Mouse (Mus musculus) CH12.LX (cell line): ENCODE measurements around the gene Hvcn1. TPM values are rescaled to one million over a fixed set of nuclear protein-coding genes. Genes with fewer than 3 reads are reported as not detected.

Source experiments
- DNase-seq: peaks from one replicate; pipeline ENCODE4 v3.0.0-alpha.2; 2013; ENCODE audit errors: extremely low read depth
- H3K27ac ChIP-seq: 2 replicates; pipeline ENCODE4 v1.5.1; 2012; ENCODE audit warnings: low read depth, mild to moderate bottlenecking, control low read depth, moderate library complexity; ENCODE audit not compliant: insufficient read depth
- H3K27me3 ChIP-seq: replicated peaks from 2 replicates; pipeline ENCODE3; 2012; ENCODE audit warnings: inconsistent platforms
- H3K36me3 ChIP-seq, 2 experiments: replicated peaks in 1 of 2; 2 replicates each; pipeline versions ENCODE3 to v1.6.1; 2012; ENCODE audit warnings: inconsistent platforms in 1 of 2, low read length in 1 of 2, mild to moderate bottlenecking in 1 of 2, mixed read lengths in 1 of 2, moderate library complexity in 1 of 2; ENCODE audit not compliant: control insufficient read depth in 1 of 2, insufficient read depth in 1 of 2
- H3K4me1 ChIP-seq, 2 experiments: 2 replicates each; pipeline ENCODE4 v1.6.1; 2012; ENCODE audit warnings: inconsistent platforms in 1 of 2, moderate library complexity in 1 of 2; ENCODE audit not compliant: insufficient read depth in 2 of 2, control insufficient read depth in 1 of 2
- H3K4me2 ChIP-seq: 2 replicates; pipeline ENCODE4 v1.6.1; 2012; ENCODE audit warnings: low read depth, mild to moderate bottlenecking, control low read depth; ENCODE audit not compliant: poor library complexity, insufficient read depth, severe bottlenecking
- H3K4me3 ChIP-seq, 3 experiments: fragments of 150-350 bp in 1 of 3; sonication (generic) in 1 of 3; replicated peaks in 1 of 3; 2 replicates each; pipeline versions ENCODE3 to v1.5.1; 2011 to 2012; ENCODE audit warnings: low read depth in 2 of 3, low read length in 2 of 3, mild to moderate bottlenecking in 2 of 3, moderate library complexity in 2 of 3, control low read depth in 1 of 3, improper control_type of control experiment in 1 of 3, inconsistent platforms in 1 of 3, mixed read lengths in 1 of 3; ENCODE audit not compliant: poor library complexity in 1 of 3
- H3K79me2 ChIP-seq: replicated peaks from 2 replicates; pipeline ENCODE4 v1.6.1; 2012; ENCODE audit warnings: mild to moderate bottlenecking, moderate library complexity; ENCODE audit not compliant: control insufficient read depth, poor library complexity, insufficient read depth, severe bottlenecking; ENCODE audit errors: extremely low read depth
- H3K9ac ChIP-seq: 2 replicates; pipeline ENCODE4 v1.6.1; 2012; ENCODE audit warnings: low read depth, mild to moderate bottlenecking, control low read depth, moderate library complexity; ENCODE audit not compliant: insufficient read depth
- H3K9me3 ChIP-seq: replicated peaks from 2 replicates; pipeline ENCODE3; 2012; ENCODE audit warnings: low read length, inconsistent platforms, mixed read lengths
- BHLHE40 ChIP-seq: IDR thresholded peaks from 2 replicates; pipeline ENCODE4 v1.6.1; 2011; ENCODE audit warnings: mild to moderate bottlenecking, low read depth, low read length, improper control_type of control experiment
- CHD1 ChIP-seq: IDR thresholded peaks from 2 replicates; pipeline ENCODE4 v1.6.1; 2012; ENCODE audit warnings: low read depth, low read length, improper control_type of control experiment, inconsistent platforms
- CHD2 ChIP-seq: IDR thresholded peaks from 2 replicates; pipeline ENCODE4 v1.6.1; 2011; ENCODE audit warnings: low read length, improper control_type of control experiment
- EP300 ChIP-seq: IDR thresholded peaks from 2 replicates; pipeline ENCODE4 v1.6.1; 2011; ENCODE audit warnings: low read length, improper control_type of control experiment
- ETS1 ChIP-seq: conservative IDR thresholded peaks from 2 replicates; pipeline ENCODE4 v1.6.1; 2012; ENCODE audit warnings: low read depth, mild to moderate bottlenecking, inconsistent platforms, low read length, improper control_type of control experiment, moderate library complexity
- GABPA ChIP-seq: IDR thresholded peaks from 2 replicates; pipeline ENCODE4 v1.6.1; 2012; ENCODE audit warnings: low read depth, low read length, improper control_type of control experiment, inconsistent platforms; ENCODE audit not compliant: insufficient replicate concordance
- HCFC1 ChIP-seq: IDR thresholded peaks from 2 replicates; pipeline ENCODE4 v1.6.1; 2012; ENCODE audit warnings: low read depth, mild to moderate bottlenecking, inconsistent platforms, low read length, improper control_type of control experiment
- IRF4 ChIP-seq: IDR thresholded peaks from 2 replicates; pipeline ENCODE4 v1.6.1; 2014; ENCODE audit warnings: low read depth, mild to moderate bottlenecking, inconsistent platforms, low read length, improper control_type of control experiment
- JUN ChIP-seq: IDR thresholded peaks from 2 replicates; pipeline ENCODE4 v1.6.1; 2011; ENCODE audit warnings: low read depth, mild to moderate bottlenecking, low read length, improper control_type of control experiment, moderate library complexity; ENCODE audit not compliant: insufficient read depth
- JUND ChIP-seq: conservative IDR thresholded peaks from 2 replicates; pipeline ENCODE4 v1.6.1; 2011; ENCODE audit warnings: low read depth, low read length, improper control_type of control experiment
- KAT2A ChIP-seq: IDR thresholded peaks from 2 replicates; pipeline ENCODE4 v1.6.1; 2012; ENCODE audit warnings: low read length, improper control_type of control experiment, inconsistent platforms; ENCODE audit not compliant: insufficient replicate concordance
- MAX ChIP-seq: IDR thresholded peaks from 2 replicates; pipeline ENCODE4 v1.6.1; 2011; ENCODE audit warnings: low read length, improper control_type of control experiment
- MAZ ChIP-seq: IDR thresholded peaks from 2 replicates; pipeline ENCODE4 v1.6.1; 2012; ENCODE audit warnings: low read depth, mild to moderate bottlenecking, inconsistent platforms, low read length, improper control_type of control experiment, moderate library complexity
- MXI1 ChIP-seq: IDR thresholded peaks from 2 replicates; pipeline ENCODE4 v1.6.1; 2011; ENCODE audit warnings: mild to moderate bottlenecking, low read depth, low read length, improper control_type of control experiment
- NRF1 ChIP-seq: IDR thresholded peaks from 2 replicates; pipeline ENCODE4 v1.6.1; 2014; ENCODE audit warnings: low read depth, mild to moderate bottlenecking, inconsistent platforms, low read length, improper control_type of control experiment, moderate library complexity
- PAX5 ChIP-seq: IDR thresholded peaks from 2 replicates; pipeline ENCODE4 v1.6.1; 2012; ENCODE audit warnings: low read length, inconsistent platforms, mixed read lengths
- POLR2A ChIP-seq: IDR thresholded peaks from 2 replicates; pipeline ENCODE4 v1.6.1; 2011; ENCODE audit warnings: low read depth, mild to moderate bottlenecking, improper control_type of control experiment, low read length
- RAD21 ChIP-seq: IDR thresholded peaks from 2 replicates; pipeline ENCODE4 v1.6.1; 2011; ENCODE audit warnings: low read depth, mild to moderate bottlenecking, low read length, improper control_type of control experiment, moderate library complexity
- RCOR1 ChIP-seq: conservative IDR thresholded peaks from 2 replicates; pipeline ENCODE4 v1.6.1; 2012; ENCODE audit warnings: low read depth, mild to moderate bottlenecking, inconsistent platforms, low read length, improper control_type of control experiment
- SIN3A ChIP-seq: IDR thresholded peaks from 2 replicates; pipeline ENCODE4 v1.6.1; 2012; ENCODE audit warnings: low read length, improper control_type of control experiment, inconsistent platforms
- SMC3 ChIP-seq: IDR thresholded peaks from 2 replicates; pipeline ENCODE4 v1.6.1; 2011; ENCODE audit warnings: low read depth, low read length, improper control_type of control experiment
- TBP ChIP-seq: conservative IDR thresholded peaks from 2 replicates; pipeline ENCODE4 v1.6.1; 2011; ENCODE audit warnings: low read depth, low read length, improper control_type of control experiment
- USF1 ChIP-seq: IDR thresholded peaks from 2 replicates; pipeline ENCODE4 v1.6.1; 2014; ENCODE audit warnings: low read depth, mild to moderate bottlenecking, inconsistent platforms, low read length, improper control_type of control experiment
- USF2 ChIP-seq: conservative IDR thresholded peaks from 2 replicates; pipeline ENCODE4 v1.6.1; 2011; ENCODE audit warnings: low read depth, low read length, improper control_type of control experiment
- ZKSCAN1 ChIP-seq: IDR thresholded peaks from 2 replicates; pipeline ENCODE4 v1.6.1; 2012; ENCODE audit warnings: low read depth, inconsistent platforms, low read length, improper control_type of control experiment, borderline replicate concordance
- ZMIZ1 ChIP-seq: IDR thresholded peaks from 2 replicates; pipeline ENCODE4 v1.6.1; 2012; ENCODE audit warnings: low read depth, mild to moderate bottlenecking, inconsistent platforms, low read length, improper control_type of control experiment
- ZNF384 ChIP-seq: IDR thresholded peaks from 2 replicates; pipeline ENCODE4 v1.6.1; 2012; ENCODE audit warnings: low read depth, low read length, improper control_type of control experiment, inconsistent platforms
- dilution Hi-C: fragments of 300-500 bp; cut with MboI; formaldehyde crosslinking; loops from 2 replicates; pipeline ENCODE4 v1.14.3; 2020; ENCODE audit warnings: low sequenced_read_pairs; ENCODE audit not compliant: extremely low pct_unique_long_range_greater_than_20kb, extremely low pct_ligation_motif_present
- in situ Hi-C: fragments of 300-500 bp; cut with MboI; formaldehyde crosslinking; loops from 3 replicates; pipeline ENCODE4 v1.14.3; 2019; ENCODE audit warnings: low sequenced_read_pairs, low pct_ligation_motif_present, low pct_unique_long_range_greater_than_20kb, mixed read lengths
- polyA plus RNA-seq: library from polyadenylated mRNA; unstranded; fragments of >175 nt; gene quantifications from 2 replicates; pipeline ENCODE4 v1.2.1, GENCODE M21; 2012; ENCODE audit warnings: low read depth; ENCODE audit not compliant: insufficient read length
- total RNA-seq, 2 experiments: library from RNA; depleted of rRNA; stranded (reverse); fragments of 300-350 nt in 1 of 2; fragments of >200 nt in 1 of 2; gene quantifications; 2 replicates each; pipeline ENCODE4 v1.2.3; 2012 to 2014

Gene Hvcn1
- total and polyA plus RNA-seq, 3 experiments, result 143 to 159 (median 156) TPM

DNA sequence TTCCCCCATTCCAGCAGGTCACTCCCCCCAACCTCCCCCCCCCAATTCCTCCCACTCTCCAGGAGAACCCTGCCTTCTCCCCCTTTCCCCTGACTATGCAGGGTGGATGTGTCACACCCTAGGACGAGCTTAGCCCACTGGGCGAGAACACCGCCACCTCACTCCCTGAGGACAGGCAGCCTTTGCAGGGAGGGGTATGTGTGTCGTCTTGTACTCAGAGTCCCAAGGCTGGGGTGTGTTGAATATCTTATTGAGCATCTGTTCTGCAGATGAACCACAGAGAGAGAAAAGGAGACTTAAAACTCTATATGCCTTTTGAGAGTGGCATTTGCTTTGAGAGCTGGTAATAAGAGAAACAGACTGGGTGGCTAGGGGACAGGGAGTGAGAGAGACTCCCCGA lies 30.6 kb downstream of the Hvcn1 start:
- dilution Hi-C loops, result no loop called here
- Histone ChIP-seq H3K36me3 (peaks cover 46 to 73% of the 10 kb centered on the region in 2 experiments), H3K79me2 (peaks cover 8% of the 10 kb centered on the region), H3K9ac (no peak overlapping the region), H3K27me3 (no peaks in the 10 kb centered on the region)
- in situ Hi-C loops, result no loop called here
- TF ChIP-seq TBP (no peak), SIN3A (no peak), MAX (no peak), USF1 (no peak), POLR2A (no peak), CHD1 (no peak), EP300 (no peak), ZNF384 (no peak), RAD21 (no peak), JUND (no peak), IRF4 (no peak), SMC3 (no peak), NRF1 (no peak), KAT2A (no peak)
- TF ChIP-seq, all 38 proteins: peak for 0
- Histone ChIP-seq H3K9me3 (no peaks in the 10 kb centered on the region), H3K4me1 (peaks cover 18 to 52% of the 10 kb centered on the region in 2 experiments), H3K4me3 (no peak overlapping the region), H3K27ac (no peak overlapping the region), H3K4me2 (no peak overlapping the region)
- DNase-seq, result no peak

DNA sequence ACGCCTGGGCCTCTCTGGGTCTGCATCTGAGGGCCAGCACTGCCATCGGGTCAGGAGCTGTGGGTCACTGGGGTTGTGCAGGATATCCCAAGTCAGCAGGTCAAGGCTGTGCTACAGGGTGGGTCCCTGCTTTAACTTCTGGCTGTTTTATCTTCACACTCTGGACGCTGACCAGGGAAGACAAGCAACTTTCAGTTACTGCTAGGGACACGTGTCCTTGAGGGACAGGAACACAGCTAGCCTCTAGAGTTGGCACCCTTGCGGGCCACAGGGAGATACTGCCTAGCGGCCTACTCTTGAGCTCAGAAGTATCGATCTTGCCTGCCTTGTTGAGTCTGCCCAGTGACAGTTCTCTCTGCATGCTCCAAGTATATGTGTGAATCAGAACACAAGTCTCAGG lies 33.0 kb downstream of the Hvcn1 start:
- H3K4me2 ChIP-seq, result no peak overlapping the region
- TF ChIP-seq ZKSCAN1, result no peak
- TF ChIP-seq MAZ, result no peak
- TF ChIP-seq MAX, result no peak
- TF ChIP-seq MXI1, result no peak
- TF ChIP-seq RCOR1, result no peak
- TF ChIP-seq USF2, result no peak
- TF ChIP-seq USF1, result no peak
- no peak for TF ChIP-seq HCFC1
- no peak for TF ChIP-seq ZMIZ1
- no peak for TF ChIP-seq CHD2
- no peak for TF ChIP-seq IRF4
- no peak for TF ChIP-seq JUN
- TF ChIP-seq TBP, result no peak
- no peak for TF ChIP-seq BHLHE40
- TF ChIP-seq RAD21, result no peak
- TF ChIP-seq POLR2A, result no peak
- no peak for TF ChIP-seq ETS1
- TF ChIP-seq PAX5, result no peak
- TF ChIP-seq JUND, result no peak
- TF ChIP-seq GABPA, result no peak
- H3K27me3 ChIP-seq, result no peaks in the 10 kb centered on the region
- peaks cover 8% of the 10 kb centered on the region for H3K79me2 ChIP-seq
- peaks cover 12 to 45% of the 10 kb centered on the region in 2 experiments for H3K4me1 ChIP-seq
- peaks cover 58 to 89% of the 10 kb centered on the region in 2 experiments for H3K36me3 ChIP-seq
- in situ Hi-C loops (no loop called here), dilution Hi-C loops (no loop called here)
- H3K9me3 ChIP-seq, result no peaks in the 10 kb centered on the region
- no peak overlapping the region for H3K4me3 ChIP-seq
- no peak overlapping the region for H3K9ac ChIP-seq
- no peak for DNase-seq
- no peak overlapping the region for H3K27ac ChIP-seq
